Comparison of ENCODE assay signal across 26 mouse cellular contexts in the genomic region with DNA sequence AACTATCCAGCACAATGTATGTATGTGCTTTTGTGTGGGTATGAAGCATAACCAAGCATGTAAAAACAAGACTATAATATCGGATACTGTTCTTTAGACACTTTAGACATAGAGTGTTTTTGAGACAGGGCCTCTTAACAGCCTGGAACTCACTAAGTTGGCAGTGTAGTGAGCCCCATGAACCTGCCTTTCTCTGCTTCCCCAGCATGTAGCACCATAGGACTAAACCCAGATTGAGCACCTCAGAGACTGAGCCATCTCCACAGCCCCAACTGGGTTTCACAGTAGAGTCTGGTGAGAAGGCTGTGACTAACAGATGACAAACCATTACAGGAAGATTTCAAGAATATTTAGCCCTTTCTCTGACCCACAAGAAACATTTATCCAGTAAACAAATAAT.
"Had no signal": no experiment of that assay in that cellular context is flagged by ENCODE, and none has a peak within 500 bp of the region (broad histone marks: within the 10 kb centered on the region; RNA-seq: fewer than 3 reads in every experiment).

No protein-coding gene starts in this region.

- DNase-seq: cerebellum, adult 8-10 months; cerebellum, adult 9-10 months; cerebellum, adult 9-11 months; cerebellum, postnatal 10 days; cerebellum, postnatal 14 days; cerebellum, postnatal 25 days; cerebellum, postnatal 36 days; embryo, embryonic 11 days; forebrain, postnatal 0 days; gastrocnemius, adult 2 months; gastrocnemius, postnatal 10 days; gastrocnemius, postnatal 14 days; gastrocnemius, postnatal 25 days; gastrocnemius, postnatal 36 days; heart, adult 2 months had no signal

- H3K27ac ChIP-seq: embryonic facial prominence, embryonic 10.5 days; embryonic facial prominence, embryonic 12.5 days; embryonic facial prominence, embryonic 13.5 days; embryonic facial prominence, embryonic 15.5 days; forebrain, embryonic 10.5 days; forebrain, embryonic 12.5 days; forebrain, embryonic 13.5 days; forebrain, embryonic 15.5 days; gastrocnemius, adult 2 months; heart, adult 2 months had no signal

- H3K36me3 ChIP-seq: embryonic facial prominence, embryonic 10.5 days; embryonic facial prominence, embryonic 12.5 days; embryonic facial prominence, embryonic 13.5 days; embryonic facial prominence, embryonic 15.5 days; forebrain, embryonic 10.5 days; forebrain, embryonic 12.5 days; forebrain, embryonic 15.5 days had no signal

- H3K4me1 ChIP-seq: embryonic facial prominence, embryonic 10.5 days; embryonic facial prominence, embryonic 12.5 days; embryonic facial prominence, embryonic 13.5 days; embryonic facial prominence, embryonic 15.5 days had no signal

- H3K27me3 ChIP-seq: embryonic facial prominence, embryonic 12.5 days; embryonic facial prominence, embryonic 13.5 days; embryonic facial prominence, embryonic 15.5 days; forebrain, embryonic 12.5 days; forebrain, embryonic 13.5 days; forebrain, embryonic 15.5 days had no signal

- H3K4me3 ChIP-seq: embryonic facial prominence, embryonic 10.5 days; embryonic facial prominence, embryonic 12.5 days; embryonic facial prominence, embryonic 13.5 days; embryonic facial prominence, embryonic 15.5 days; erythroblast, embryonic 14.5 days; forebrain, embryonic 10.5 days; forebrain, embryonic 12.5 days; forebrain, embryonic 13.5 days; forebrain, embryonic 15.5 days; gastrocnemius, adult 2 months; heart, adult 2 months had no signal

- H3K9ac ChIP-seq: embryonic facial prominence, embryonic 12.5 days; embryonic facial prominence, embryonic 13.5 days; embryonic facial prominence, embryonic 15.5 days; forebrain, embryonic 12.5 days; forebrain, embryonic 13.5 days; forebrain, embryonic 15.5 days; forebrain, postnatal 0 days had no signal

- ATAC-seq: forebrain, embryonic 13.5 days; forebrain, embryonic 14.5 days; forebrain, embryonic 15.5 days; forebrain, embryonic 16.5 days; forebrain, postnatal 0 days had no signal

- H3K9me3 ChIP-seq: embryonic facial prominence, embryonic 10.5 days; embryonic facial prominence, embryonic 12.5 days; embryonic facial prominence, embryonic 13.5 days; embryonic facial prominence, embryonic 15.5 days; forebrain, embryonic 10.5 days; forebrain, embryonic 12.5 days; forebrain, embryonic 13.5 days; forebrain, embryonic 15.5 days had no signal

- H3K4me2 ChIP-seq: embryonic facial prominence, embryonic 12.5 days; embryonic facial prominence, embryonic 13.5 days; embryonic facial prominence, embryonic 15.5 days; forebrain, embryonic 12.5 days; forebrain, embryonic 13.5 days; forebrain, embryonic 15.5 days had no signal
